Mouse (Mus musculus): ENCODE measurements around the gene Slc25a22.
A peak's percentile ranks its signal among the peaks of the same experiment; 100 is the strongest.

Slc25a22 gene

DNA sequence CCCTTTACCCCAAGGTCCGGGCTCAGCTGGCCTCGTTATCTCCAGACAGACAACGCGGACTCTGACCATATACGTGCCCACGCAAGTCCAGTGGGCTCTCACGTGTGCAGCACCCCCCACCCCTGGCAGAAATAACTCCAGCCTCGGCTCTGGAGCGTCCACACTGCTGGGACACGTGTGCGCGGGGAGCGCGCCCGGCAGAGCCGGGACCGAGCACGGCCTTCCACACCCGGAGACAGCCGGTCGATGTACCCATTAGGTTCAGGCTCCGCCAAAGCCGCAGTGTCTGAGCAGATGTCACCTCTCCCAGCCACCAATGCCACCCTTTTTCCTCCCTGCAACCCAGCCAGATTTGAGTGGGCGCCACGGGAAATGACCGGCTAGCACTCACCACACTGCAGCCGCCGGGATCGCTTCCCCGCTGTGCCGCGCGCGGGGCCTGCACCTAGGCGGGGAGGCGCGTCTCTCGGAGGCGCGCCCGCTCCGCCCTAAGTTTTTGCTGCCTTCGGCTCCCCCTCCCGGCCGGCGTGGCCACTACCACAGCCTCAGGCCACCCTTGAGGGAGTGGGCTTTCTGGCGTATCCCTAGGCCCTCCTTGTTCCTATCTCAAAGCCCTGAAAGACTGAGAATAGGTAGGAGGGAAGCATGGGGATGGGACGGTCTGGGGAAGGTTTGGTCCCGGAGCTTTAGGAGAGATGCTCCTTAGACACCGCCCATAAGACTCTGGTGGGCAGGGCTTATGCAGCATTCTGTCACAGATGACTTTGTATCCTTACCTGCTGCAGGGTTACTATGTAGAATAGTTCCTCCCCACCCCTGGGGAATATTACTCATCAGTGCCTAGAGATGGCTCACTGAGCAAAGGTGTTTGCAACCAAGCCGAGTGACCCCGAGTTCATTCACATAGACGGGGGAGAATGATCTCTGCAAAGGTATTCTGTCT, at the start of gene Slc25a22:
TSS of gene Slc25a22 (minus strand) at position 715 of the 943 bp plus-strand sequence.
- DNase-seq, result peak; percentile 86 to 88

DNA sequence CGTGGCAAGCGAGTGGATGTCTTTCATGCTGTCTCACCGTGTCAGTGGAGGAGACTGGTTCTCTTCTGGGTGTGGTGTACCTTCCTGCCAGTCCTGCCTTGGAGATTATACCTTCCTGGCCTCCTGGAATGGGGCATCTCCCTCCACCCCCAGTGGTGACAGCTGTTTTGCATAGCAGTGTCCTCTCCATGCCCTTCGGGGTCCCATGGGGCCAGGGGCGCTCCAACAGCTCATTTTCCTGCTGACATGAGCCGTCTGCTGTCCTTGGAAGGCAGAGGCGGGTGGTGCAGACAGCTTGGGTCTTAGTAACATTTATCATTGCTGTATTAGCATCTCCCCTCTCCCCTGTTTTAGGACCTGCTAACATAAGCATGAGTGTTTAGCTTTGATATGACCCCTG, 49.4 kb upstream of the Slc25a22 start:
- no peak for DNase-seq

- peak in 1 of 2 experiments; percentile 47 for DNase-seq
These were observed 48.5 kb upstream of the Slc25a22 start for GRCm38 (mm10) chr7:141486239-141486638.

- DNase-seq, result peak; percentile 96 to 97
These were observed 47.9 kb upstream of the Slc25a22 start for GRCm38 (mm10) chr7:141485606-141486005.

GRCm38 (mm10) chr7:141485186-141485585, 47.5 kb upstream of the Slc25a22 start:
- no peak for DNase-seq

DNA sequence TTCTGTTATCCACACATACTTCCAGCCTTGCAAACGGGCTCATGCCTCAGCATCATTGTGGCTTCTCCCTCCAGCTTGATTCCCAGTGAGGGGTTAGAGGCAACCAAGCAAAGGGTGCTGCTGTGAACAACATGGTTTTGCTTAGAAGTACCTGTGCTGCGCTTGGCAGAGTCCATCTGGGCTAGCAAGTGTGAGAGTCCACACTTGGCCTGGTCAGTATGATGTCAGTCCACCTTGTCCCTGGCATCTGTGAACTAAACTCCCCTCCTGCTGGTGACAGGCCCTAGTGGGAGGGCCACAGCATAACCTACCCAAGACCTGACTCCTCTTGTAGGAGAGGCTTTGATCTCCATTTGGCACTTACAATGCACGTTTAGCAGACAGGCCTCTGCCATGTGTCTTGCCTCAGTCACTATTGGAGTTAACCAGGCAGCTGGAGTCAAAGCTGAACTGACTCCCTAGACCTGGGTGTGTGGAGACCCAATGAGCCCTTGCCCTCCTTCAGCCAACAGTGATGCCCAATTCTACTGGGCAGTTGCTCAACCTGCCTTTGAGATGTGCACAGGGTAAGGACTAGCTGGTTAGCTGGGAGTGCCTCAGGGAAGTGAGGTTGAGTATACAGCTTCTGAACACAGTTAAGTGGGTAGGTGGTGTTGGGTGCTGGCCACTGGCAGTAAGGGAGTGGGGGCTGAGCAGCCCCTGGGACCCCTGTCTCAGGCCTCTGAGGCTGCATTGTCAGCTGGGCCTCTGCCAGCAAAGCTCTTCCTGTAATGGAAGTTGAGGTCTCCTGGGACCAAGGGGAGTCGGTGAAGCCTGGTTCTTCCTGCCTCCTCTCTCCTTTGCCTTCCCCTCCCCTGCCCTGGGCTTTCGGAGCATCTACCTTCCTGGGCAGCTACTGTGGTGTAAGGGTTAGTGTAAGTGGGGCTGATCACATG, 46.8 kb upstream of the Slc25a22 start:
- DNase-seq, result peak in 1 of 2 experiments; percentile 46

DNA sequence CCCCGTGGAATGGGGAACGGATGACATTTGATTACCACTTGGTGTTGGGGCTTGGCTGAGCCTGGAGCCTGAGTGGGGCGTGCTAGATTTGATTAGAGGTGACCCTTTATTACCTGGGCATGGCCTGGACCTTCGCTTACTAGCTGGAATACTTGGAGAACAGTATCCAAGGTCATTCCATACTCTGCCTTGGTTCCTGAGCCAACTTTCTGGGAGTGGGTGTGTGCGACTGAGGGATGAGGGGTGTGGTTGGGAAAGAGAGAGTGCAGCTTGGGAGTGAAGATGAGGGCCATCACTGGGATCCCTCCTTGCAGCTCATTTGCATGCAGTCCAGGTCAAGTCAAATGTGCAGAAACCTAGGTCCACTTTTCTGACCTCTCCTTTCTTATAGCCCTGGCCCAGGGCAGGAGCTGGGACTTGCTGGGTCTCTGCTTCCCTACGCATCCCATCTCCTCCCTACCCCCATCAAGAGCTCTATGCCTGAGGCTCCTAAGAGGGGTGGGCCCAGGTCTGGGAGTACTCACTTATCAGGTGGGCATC, 45.5 kb upstream of the Slc25a22 start:
- no peak for DNase-seq

- DNase-seq, result peak in 1 of 2 experiments; percentile 49
These were observed 44.9 kb upstream of the Slc25a22 start for GRCm38 (mm10) chr7:141482531-141483024.

- peak; percentile 74 to 82 for DNase-seq
These were observed 44.1 kb upstream of the Slc25a22 start for GRCm38 (mm10) chr7:141481498-141482401.

- peak; percentile 79 to 88 for DNase-seq
These were observed 43.3 kb upstream of the Slc25a22 start for GRCm38 (mm10) chr7:141480842-141481497.

- no peak for DNase-seq
These were observed 40.6 kb upstream of the Slc25a22 start for GRCm38 (mm10) chr7:141478270-141478748.

- no peak for DNase-seq
These were observed 40.0 kb upstream of the Slc25a22 start for GRCm38 (mm10) chr7:141477578-141478269.

- no peak for DNase-seq
These were observed 39.3 kb upstream of the Slc25a22 start for GRCm38 (mm10) chr7:141476981-141477370.

- DNase-seq, result no peak
These were observed 38.7 kb upstream of the Slc25a22 start for GRCm38 (mm10) chr7:141476226-141476980.

DNA sequence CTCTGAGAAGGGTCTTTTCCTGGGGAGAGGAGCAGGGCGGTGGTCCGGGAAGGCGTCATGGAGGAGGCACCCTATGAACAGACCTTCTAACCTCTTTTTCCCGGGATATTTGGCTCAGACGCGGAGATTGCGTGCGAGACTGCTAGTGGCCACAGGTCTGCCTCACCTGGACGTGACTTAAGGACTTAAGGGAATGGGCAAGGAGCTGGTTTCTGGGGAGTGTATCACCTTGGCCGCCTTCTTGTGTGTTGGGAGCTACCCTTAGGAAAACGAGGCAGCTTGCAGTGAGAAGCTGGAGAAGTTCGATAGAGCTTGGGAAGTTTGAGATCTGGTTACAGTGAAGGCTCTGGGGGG, 38.1 kb upstream of the Slc25a22 start:
- no peak for DNase-seq

DNA sequence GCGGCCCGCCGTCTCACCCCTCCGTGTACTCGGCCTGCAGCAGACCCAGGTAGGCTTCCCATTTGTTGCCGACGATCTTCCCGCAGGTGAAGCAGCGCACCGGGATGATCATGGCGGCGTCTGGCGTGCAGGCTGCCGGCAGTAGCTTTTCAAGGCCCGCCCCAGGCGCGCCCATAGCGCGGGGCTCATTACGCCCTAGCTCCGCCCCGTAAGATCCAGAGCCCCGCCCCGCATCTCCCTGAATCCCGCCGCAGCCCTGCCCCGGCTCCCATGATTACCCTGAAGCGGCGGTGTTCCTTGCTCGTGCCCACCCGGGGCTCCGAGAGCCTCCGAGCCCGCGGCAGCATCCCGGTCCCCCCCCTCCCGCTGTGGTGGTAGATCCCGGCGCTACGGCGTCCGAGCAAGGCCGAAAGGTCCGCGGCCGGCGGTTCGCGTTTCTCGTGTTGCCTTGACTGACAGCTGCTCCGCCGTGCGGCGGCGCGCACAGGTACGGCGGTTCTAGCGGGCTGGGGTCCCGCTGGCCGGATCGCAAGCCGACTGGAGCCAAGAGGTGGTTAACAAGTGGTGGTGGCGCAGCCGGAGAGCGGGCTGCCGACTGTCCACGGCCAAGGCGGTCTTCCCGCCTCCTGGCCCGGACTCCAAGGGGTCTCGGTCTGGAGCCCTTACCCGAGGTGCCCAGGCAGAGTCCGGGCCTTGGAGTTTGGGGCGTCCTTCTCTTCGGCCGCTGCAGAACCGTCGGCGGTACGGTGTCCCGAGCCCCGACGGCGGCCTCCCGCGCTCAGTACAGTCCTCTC, 37.5 kb upstream of the Slc25a22 start, which contains the start of the genes Polr2l and Tspan4:
TSS of gene Polr2l (minus strand) at position 122 of the 794 bp plus-strand sequence.
TSS of gene Tspan4 (plus strand) at position 230 of the 794 bp plus-strand sequence.
- DNase-seq, result peak; percentile 86 to 89

GRCm38 (mm10) chr7:141474160-141474559, 36.5 kb upstream of the Slc25a22 start:
- peak in 1 of 2 experiments; percentile 1 for DNase-seq

- DNase-seq, result no peak
These were observed 35.1 kb upstream of the Slc25a22 start for GRCm38 (mm10) chr7:141472763-141473162.
